Mouse (Mus musculus) 3T3-L1 (cell line): ENCODE measurements around the gene Mitf.

Experiments used
- DNase-seq: peaks from one replicate; pipeline ENCODE4 v3.0.0-alpha.2; 2015; ENCODE audit warnings: low read depth, low spot score

Mitf gene

GRCm38 (mm10) chr6:97880363-97880762 lies 73.5 kb downstream of the Mitf start:
- DNase-seq: peak; percentile 31

- DNase-seq: peak; percentile 34
Measured at GRCm38 (mm10) chr6:97881935-97882334, 75.1 kb downstream of the Mitf start.

GRCm38 (mm10) chr6:97882931-97883330 lies 76.1 kb downstream of the Mitf start:
- DNase-seq: no peak

- peak; percentile 87 for DNase-seq
Measured at GRCm38 (mm10) chr6:97883496-97883895, 76.6 kb downstream of the Mitf start.

GRCm38 (mm10) chr6:97884971-97885370 lies 78.1 kb downstream of the Mitf start:
- DNase-seq: no peak

- no peak for DNase-seq
Measured at GRCm38 (mm10) chr6:97885606-97886005, 78.8 kb downstream of the Mitf start.

- DNase-seq: no peak
Measured at GRCm38 (mm10) chr6:97887893-97888292, 81.0 kb downstream of the Mitf start.

- no peak for DNase-seq
Measured at GRCm38 (mm10) chr6:97888596-97888995, 81.7 kb downstream of the Mitf start.

- DNase-seq: no peak
Measured at GRCm38 (mm10) chr6:97893546-97893945, 86.7 kb downstream of the Mitf start.

GRCm38 (mm10) chr6:97897191-97897590 lies 90.3 kb downstream of the Mitf start:
- peak; percentile 72 for DNase-seq

GRCm38 (mm10) chr6:97898085-97898484 lies 91.2 kb downstream of the Mitf start:
- no peak for DNase-seq

GRCm38 (mm10) chr6:97901561-97901960 lies 94.7 kb downstream of the Mitf start:
- no peak for DNase-seq

GRCm38 (mm10) chr6:97902205-97902604 lies 95.4 kb downstream of the Mitf start:
- DNase-seq: no peak

GRCm38 (mm10) chr6:97914768-97915167 lies 107.9 kb downstream of the Mitf start:
- no peak for DNase-seq

GRCm38 (mm10) chr6:97916386-97916903 lies 109.6 kb downstream of the Mitf start:
- no peak for DNase-seq

- no peak for DNase-seq
Measured at GRCm38 (mm10) chr6:97918051-97918450, 111.2 kb downstream of the Mitf start.

- DNase-seq: no peak
Measured at GRCm38 (mm10) chr6:97918481-97918880, 111.6 kb downstream of the Mitf start.

GRCm38 (mm10) chr6:97919287-97919686 lies 112.4 kb downstream of the Mitf start:
- no peak for DNase-seq

GRCm38 (mm10) chr6:97921591-97921990 lies 114.7 kb downstream of the Mitf start:
- DNase-seq: no peak

GRCm38 (mm10) chr6:97924221-97924620 lies 117.4 kb downstream of the Mitf start:
- DNase-seq: no peak

- no peak for DNase-seq
Measured at GRCm38 (mm10) chr6:97929051-97929450, 122.2 kb downstream of the Mitf start.

GRCm38 (mm10) chr6:97929466-97929865 lies 122.6 kb downstream of the Mitf start:
- no peak for DNase-seq

- DNase-seq: no peak
Measured at GRCm38 (mm10) chr6:97937139-97937538, 130.3 kb downstream of the Mitf start.
